Mouse (Mus musculus): Measurements from ENCODE around the gene Lats1. TPM values are rescaled to one million over a fixed set of nuclear protein-coding genes. Genes with fewer than 3 reads are reported as not detected.

Gene Lats1
- polyA plus RNA-seq (2015; fragmentation: Illumina TruSeq; extraction: RNeasy Lipid Tissue Mini Kit (QIAGEN cat#74804); ENCODE audit: low read depth, low replicate concordance): 15.8 TPM

DNA sequence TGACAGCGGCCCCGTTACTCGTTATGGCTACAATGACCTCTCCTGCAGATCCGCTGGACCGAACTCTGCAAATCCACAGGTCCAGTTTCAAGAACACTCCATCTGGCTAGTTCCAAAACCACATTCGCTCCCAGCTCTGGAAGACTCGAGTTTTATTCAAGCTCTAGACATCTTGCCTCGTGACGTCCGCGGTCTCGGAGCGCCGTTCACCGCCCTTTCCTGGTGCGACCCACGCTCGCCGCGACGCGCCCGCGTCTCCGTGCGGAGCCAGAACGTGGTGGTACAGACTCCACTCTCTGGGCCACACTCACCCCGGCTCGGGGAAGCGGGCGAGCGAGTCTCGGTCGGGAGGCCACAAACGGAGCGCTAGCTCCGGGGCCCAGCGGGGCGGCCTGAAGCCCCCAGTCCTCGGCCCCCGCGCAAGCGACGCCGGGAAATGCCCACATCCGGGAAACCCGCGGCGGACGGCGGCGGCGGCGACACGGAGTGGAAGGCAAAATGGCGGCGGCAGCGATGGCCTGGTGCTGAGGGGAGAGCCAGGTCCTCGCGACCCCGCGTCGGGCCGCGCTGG lies at the start of gene Lats1, which contains the start of gene Pcmt1:
Gene Lats1, plus strand, starts transcription at position 484 of the 571 bp plus-strand sequence.
Gene Pcmt1, minus strand, starts transcription at position 406 of the 571 bp plus-strand sequence.

DNA sequence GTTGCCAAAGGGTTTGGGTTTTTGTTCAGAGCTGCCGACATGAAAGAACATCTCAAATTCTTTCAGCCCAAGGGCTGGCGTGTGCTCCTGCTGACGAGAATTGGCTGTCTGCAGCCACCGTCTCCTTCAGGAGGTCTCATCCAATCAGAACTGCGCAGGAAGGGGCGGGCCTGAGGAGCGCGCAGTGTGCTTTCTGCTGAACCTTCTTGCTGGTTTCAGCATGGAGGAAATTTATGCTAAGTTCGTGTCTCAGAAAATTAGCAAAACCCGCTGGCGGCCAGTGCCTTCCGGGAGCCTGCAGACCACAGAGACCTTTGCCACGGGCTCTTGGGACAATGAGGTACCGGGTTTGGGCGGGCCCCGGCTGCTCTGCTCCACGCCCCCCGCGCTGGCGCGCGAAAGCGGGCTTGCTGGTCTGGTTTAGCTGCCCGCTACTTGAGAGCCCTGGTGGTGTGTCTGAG lies 13.6 kb upstream of the Lats1 start, which contains the start of gene Nup43:
Gene Nup43, plus strand, starts transcription at position 162 of the 461 bp plus-strand sequence.

DNA sequence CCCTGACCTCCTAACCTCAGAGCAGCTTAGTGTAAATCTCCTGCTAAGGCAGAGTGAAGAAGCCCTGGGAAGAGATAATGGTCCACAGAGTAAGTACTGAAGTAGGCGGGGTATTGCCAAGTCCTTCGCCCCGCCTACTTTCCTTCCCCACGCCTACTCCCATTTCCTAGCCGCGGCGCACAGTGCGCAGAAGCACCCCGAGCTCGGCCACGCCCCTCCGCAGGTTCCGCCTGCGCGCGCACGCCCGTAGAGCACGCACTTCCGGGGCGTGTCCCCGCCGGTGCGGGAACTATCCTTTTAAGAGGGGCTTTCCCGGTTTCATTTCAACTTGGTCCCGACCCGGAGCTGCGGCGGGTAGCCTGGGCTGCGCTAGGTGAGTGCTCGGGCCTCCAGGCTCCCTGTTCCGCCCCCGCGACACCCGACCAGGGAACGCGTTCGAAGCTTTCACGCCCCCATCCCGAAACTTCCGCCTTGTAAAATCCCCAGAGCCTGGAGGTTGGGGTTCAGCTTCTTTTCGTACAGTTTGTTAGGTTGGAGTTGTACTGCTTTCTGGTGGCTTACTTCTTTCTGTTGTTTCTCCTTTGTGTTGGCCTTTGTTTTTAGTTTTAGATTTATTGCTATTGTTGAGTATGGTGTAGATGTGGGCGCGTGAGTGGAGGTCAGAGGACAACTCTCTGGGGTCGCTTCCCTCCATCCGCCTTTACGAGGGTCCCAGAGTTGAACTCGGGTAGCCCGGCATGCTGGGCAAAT lies 44.9 kb downstream of the Lats1 start, which contains the start of gene Katna1:
Gene Katna1, plus strand, starts transcription at position 250 of the 750 bp plus-strand sequence.

Other genes starting within 250 kb of the Lats1 start
- gene Ulbp1, start 207.6 kb upstream of the Lats1 start, polyA plus RNA-seq (2015; fragmentation: Illumina TruSeq; extraction: RNeasy Lipid Tissue Mini Kit (QIAGEN cat#74804); ENCODE audit: low read depth, low replicate concordance): 0.33 TPM
- 122 TPM for gene Lrp11, start 91.4 kb upstream of the Lats1 start, polyA plus RNA-seq (2015; fragmentation: Illumina TruSeq; extraction: RNeasy Lipid Tissue Mini Kit (QIAGEN cat#74804); ENCODE audit: low read depth, low replicate concordance)
- 8.9 TPM for gene Nup43, start 13.7 kb upstream of the Lats1 start, polyA plus RNA-seq (2015; fragmentation: Illumina TruSeq; extraction: RNeasy Lipid Tissue Mini Kit (QIAGEN cat#74804); ENCODE audit: low read depth, low replicate concordance)
- 241 TPM for gene Pcmt1, start 78 bp upstream of the Lats1 start, polyA plus RNA-seq (2015; fragmentation: Illumina TruSeq; extraction: RNeasy Lipid Tissue Mini Kit (QIAGEN cat#74804); ENCODE audit: low read depth, low replicate concordance)
- 17.8 TPM for gene Katna1, start 44.8 kb downstream of the Lats1 start, polyA plus RNA-seq (2015; fragmentation: Illumina TruSeq; extraction: RNeasy Lipid Tissue Mini Kit (QIAGEN cat#74804); ENCODE audit: low read depth, low replicate concordance)
- gene Ginm1, start 111.6 kb downstream of the Lats1 start, polyA plus RNA-seq (2015; fragmentation: Illumina TruSeq; extraction: RNeasy Lipid Tissue Mini Kit (QIAGEN cat#74804); ENCODE audit: low read depth, low replicate concordance): 26.3 TPM
- 30.9 TPM for gene Ppil4, start 111.7 kb downstream of the Lats1 start, polyA plus RNA-seq (2015; fragmentation: Illumina TruSeq; extraction: RNeasy Lipid Tissue Mini Kit (QIAGEN cat#74804); ENCODE audit: low read depth, low replicate concordance)
- gene Zc3h12d, start 151.3 kb downstream of the Lats1 start, polyA plus RNA-seq (2015; fragmentation: Illumina TruSeq; extraction: RNeasy Lipid Tissue Mini Kit (QIAGEN cat#74804); ENCODE audit: low read depth, low replicate concordance): not detected